Mouse (Mus musculus): ENCODE data around the gene Ctla2a. TPM values are rescaled to one million over a fixed set of nuclear protein-coding genes. Genes with fewer than 3 reads are reported as not detected.

The Ctla2a gene
- polyA plus RNA-seq, 1 experiment from 2014 or later: 92.1 TPM

GRCm38 (mm10) chr13:60895406-60896160, 40.8 kb downstream of the Ctla2a start:
- no peaks in the 10 kb centered on the region for H3K36me3 ChIP-seq (ENCODE audit: insufficient read depth)
- TF ChIP-seq CTCF (IDR thresholded peaks at IDR 0.05; ENCODE audit: low read depth): no peak
- H3K27ac ChIP-seq (ENCODE audit: low read depth): no peak overlapping the region
- H3K27me3 ChIP-seq (ENCODE audit: insufficient read depth, low read length): no peaks in the 10 kb centered on the region
- DNase-seq (no peak), ATAC-seq (ENCODE audit: insufficient read depth) (no peak)
- no peak overlapping the region for H3K9ac ChIP-seq
- H3K4me3 ChIP-seq (ENCODE audit: low read depth, low read length): no peak overlapping the region
- no peaks in the 10 kb centered on the region for H3K9me3 ChIP-seq (ENCODE audit: low read depth, low read length)
- H3K4me2 ChIP-seq: no peak overlapping the region
- H3K4me1 ChIP-seq (ENCODE audit: insufficient read depth): no peaks in the 10 kb centered on the region

- Histone ChIP-seq H3K9me3 (ENCODE audit: low read depth, low read length) (no peaks in the 10 kb centered on the region), H3K4me3 (ENCODE audit: low read depth, low read length) (no peak overlapping the region), H3K4me1 (ENCODE audit: insufficient read depth) (no peaks in the 10 kb centered on the region), H3K36me3 (ENCODE audit: insufficient read depth) (no peaks in the 10 kb centered on the region), H3K4me2 (no peak overlapping the region), H3K27me3 (ENCODE audit: insufficient read depth, low read length) (no peaks in the 10 kb centered on the region), H3K27ac (ENCODE audit: low read depth) (no peak overlapping the region), H3K9ac (no peak overlapping the region)
- TF ChIP-seq CTCF (IDR thresholded peaks at IDR 0.05; ENCODE audit: low read depth): no peak
- WGBS: 72% methylated on average over 1 of the region's 1 CpGs
- DNase-seq: no peak
- no peak for ATAC-seq (ENCODE audit: insufficient read depth)
These were observed 44.1 kb downstream of the Ctla2a start for GRCm38 (mm10) chr13:60892301-60892700.

Other genes starting within 250 kb of the Ctla2a start
- not detected in 2 replicates for gene BC051665, start 150.3 kb downstream of the Ctla2a start, polyA plus RNA-seq (2014; fragmentation: Nextera tagmentation; extraction: Ambion mirVana)
- gene Ctsll3, start 133.8 kb downstream of the Ctla2a start, polyA plus RNA-seq (2014; fragmentation: Nextera tagmentation; extraction: Ambion mirVana): not detected in 2 replicates
- not detected in 2 replicates for gene 4930486L24Rik, start 72.2 kb downstream of the Ctla2a start, polyA plus RNA-seq (2014; fragmentation: Nextera tagmentation; extraction: Ambion mirVana)
- 0.34 and 0.95 TPM in 2 replicates for gene Gm49392, start 39.7 kb downstream of the Ctla2a start, polyA plus RNA-seq (2014; fragmentation: Nextera tagmentation; extraction: Ambion mirVana)
- 8.3 and 10.1 TPM in 2 replicates for gene Ctla2b, start 39.2 kb downstream of the Ctla2a start, polyA plus RNA-seq (2014; fragmentation: Nextera tagmentation; extraction: Ambion mirVana)
- not detected in 2 replicates for gene Tpbpb, start 31.7 kb downstream of the Ctla2a start, polyA plus RNA-seq (2014; fragmentation: Nextera tagmentation; extraction: Ambion mirVana)
- gene Gm49393, start 1.0 kb downstream of the Ctla2a start, polyA plus RNA-seq (2014; fragmentation: Nextera tagmentation; extraction: Ambion mirVana): not detected in 2 replicates
- 3.3 and 5.0 TPM in 2 replicates for gene Gm49391, start 54 bp downstream of the Ctla2a start, polyA plus RNA-seq (2014; fragmentation: Nextera tagmentation; extraction: Ambion mirVana)
- gene Tpbpa, start 5.4 kb upstream of the Ctla2a start, polyA plus RNA-seq (2014; fragmentation: Nextera tagmentation; extraction: Ambion mirVana): not detected in 2 replicates
- gene Ctsj, start 69.3 kb upstream of the Ctla2a start, polyA plus RNA-seq (2014; fragmentation: Nextera tagmentation; extraction: Ambion mirVana): not detected in 2 replicates
- not detected in 2 replicates for gene Ctsq, start 104.0 kb upstream of the Ctla2a start, polyA plus RNA-seq (2014; fragmentation: Nextera tagmentation; extraction: Ambion mirVana)
- gene Ctsr, start 227.6 kb upstream of the Ctla2a start, polyA plus RNA-seq (2014; fragmentation: Nextera tagmentation; extraction: Ambion mirVana): not detected in 2 replicates